In genomic region chr17:26119766-26120710, GRCm38 (mm10) we compare ENCODE assay signal across 8 mouse cellular contexts. TPM values are rescaled to one million over a fixed set of nuclear protein-coding genes. Genes with fewer than 3 reads are reported as not detected.
DNase-seq lines count a peak whose midpoint lies in the region; ATAC-seq and TF ChIP-seq lines count a peak whose summit lies in the region.

No protein-coding gene starts in this region.

- WGBS in heart, embryonic 12.5 days = 46% methylated on average over 33 of the region's 33 CpGs
- WGBS in heart, embryonic 10.5 days = 47% methylated on average over 33 of the region's 33 CpGs
- WGBS in limb, embryonic 11.5 days = 50% methylated on average over 33 of the region's 33 CpGs
- WGBS in midbrain, embryonic 10.5 days = 54% methylated on average over 33 of the region's 33 CpGs
- WGBS in stomach, embryonic 15.5 days = 42% methylated on average over 33 of the region's 33 CpGs

- H3K4me1 ChIP-seq in heart, embryonic 12.5 days (replicated peaks) = peaks cover 8% of the 10 kb centered on the region
- H3K4me1 ChIP-seq in heart, embryonic 10.5 days = peaks cover 21% of the 10 kb centered on the region
- H3K4me1 ChIP-seq in cortical plate, adult 2 months (ENCODE audit: control insufficient read depth, insufficient read depth, low read length) = peaks cover 4% of the 10 kb centered on the region; the same call in 1 of the 2 replicates
- peaks cover 12% of the 10 kb centered on the region for H3K4me1 ChIP-seq in limb, embryonic 11.5 days (ENCODE audit: control insufficient read depth, insufficient read depth, low read length)
- H3K4me1 ChIP-seq in midbrain, embryonic 10.5 days = peaks cover 30% of the 10 kb centered on the region
- H3K4me1 ChIP-seq in stomach, embryonic 15.5 days = peaks cover 20% of the 10 kb centered on the region

- no peak overlapping the region for H3K4me3 ChIP-seq in heart, embryonic 12.5 days
- H3K4me3 ChIP-seq in heart, embryonic 10.5 days = no peak overlapping the region
- peak overlapping the region; percentile 1; the same call in 1 of the 2 replicates for H3K4me3 ChIP-seq in cortical plate, adult 2 months (ENCODE audit: insufficient read depth, low read length)
- H3K4me3 ChIP-seq in limb, embryonic 11.5 days (ENCODE audit: low read depth, low read length) = no peak overlapping the region
- H3K4me3 ChIP-seq in midbrain, embryonic 10.5 days = no peak overlapping the region
- H3K4me3 ChIP-seq in stomach, embryonic 15.5 days (replicated peaks) = no peak overlapping the region

- no peak overlapping the region for H3K9ac ChIP-seq in heart, embryonic 12.5 days
- H3K9ac ChIP-seq in limb, embryonic 11.5 days (ENCODE audit: low read length) = no peak overlapping the region
- no peak overlapping the region for H3K9ac ChIP-seq in stomach, embryonic 15.5 days

- 0 out of 2 replicates have a peak overlapping the region, but pooled peaks have one; percentile 11 for H3K4me2 ChIP-seq in heart, embryonic 12.5 days
- H3K4me2 ChIP-seq in limb, embryonic 11.5 days (ENCODE audit: low read depth, severe bottlenecking) = no peak overlapping the region
- H3K4me2 ChIP-seq in stomach, embryonic 15.5 days = peak overlapping the region; percentile 6; the same call in 1 of the 2 replicates

- TF ChIP-seq POLR2A in cortical plate, adult 2 months (IDR thresholded peaks at IDR 0.05; ENCODE audit: extremely low read depth, insufficient read depth, low read length) = peak; percentile 23; the same call in 1 of the 2 replicates

- TF ChIP-seq CTCF in cortical plate, adult 2 months (IDR thresholded peaks at IDR 0.05; ENCODE audit: extremely low read depth, insufficient read depth, low read length) = peak; percentile 89

- H3K27me3 ChIP-seq in heart, embryonic 12.5 days (replicated peaks) = peaks cover 54% of the 10 kb centered on the region
- peaks cover 53% of the 10 kb centered on the region for H3K27me3 ChIP-seq in heart, embryonic 10.5 days (ENCODE audit: insufficient read depth, poor library complexity, severe bottlenecking)
- peaks cover 15% of the 10 kb centered on the region for H3K27me3 ChIP-seq in limb, embryonic 11.5 days (ENCODE audit: control insufficient read depth, insufficient read depth, low read length)
- H3K27me3 ChIP-seq in midbrain, embryonic 10.5 days (ENCODE audit: low read depth, poor library complexity, severe bottlenecking) = peaks cover 63% of the 10 kb centered on the region
- peaks cover 18% of the 10 kb centered on the region for H3K27me3 ChIP-seq in stomach, embryonic 15.5 days (replicated peaks)

- peaks cover 1% of the 10 kb centered on the region for H3K36me3 ChIP-seq in heart, embryonic 12.5 days
- H3K36me3 ChIP-seq in heart, embryonic 10.5 days = peaks cover 2% of the 10 kb centered on the region
- no peaks in the 10 kb centered on the region; the same call in 1 of the 2 replicates for H3K36me3 ChIP-seq in limb, embryonic 11.5 days (ENCODE audit: control insufficient read depth, insufficient read depth, low read length)
- peaks cover 6% of the 10 kb centered on the region for H3K36me3 ChIP-seq in midbrain, embryonic 10.5 days
- no peaks in the 10 kb centered on the region for H3K36me3 ChIP-seq in stomach, embryonic 15.5 days

- no peak for DNase-seq in heart, embryonic 10.5 days (ENCODE audit: low spot score)
- peak; percentile 70 for DNase-seq in MN1 (ENCODE audit: low spot score)
- peak; percentile 63 for DNase-seq in heart, postnatal 4 days
- DNase-seq in limb, embryonic 11.5 days (ENCODE audit: low spot score) = peak; percentile 80
- peak; percentile 60 for DNase-seq in midbrain, embryonic 10.5 days (ENCODE audit: low spot score)

- no peak overlapping the region for H3K27ac ChIP-seq in heart, embryonic 12.5 days (ENCODE audit: poor library complexity, severe bottlenecking)
- H3K27ac ChIP-seq in heart, embryonic 10.5 days = no peak overlapping the region
- H3K27ac ChIP-seq in cortical plate, adult 2 months (ENCODE audit: insufficient read depth, low read length) = no peak overlapping the region
- no peak overlapping the region for H3K27ac ChIP-seq in limb, embryonic 11.5 days (replicated peaks; ENCODE audit: low read depth, low read length)
- H3K27ac ChIP-seq in midbrain, embryonic 10.5 days (replicated peaks) = no peak overlapping the region
- H3K27ac ChIP-seq in stomach, embryonic 15.5 days = no peak overlapping the region

- H3K9me3 ChIP-seq in heart, embryonic 12.5 days (replicated peaks) = no peaks in the 10 kb centered on the region
- H3K9me3 ChIP-seq in heart, embryonic 10.5 days = no peaks in the 10 kb centered on the region
- no peaks in the 10 kb centered on the region for H3K9me3 ChIP-seq in limb, embryonic 11.5 days (ENCODE audit: control insufficient read depth, low read length)
- H3K9me3 ChIP-seq in midbrain, embryonic 10.5 days (replicated peaks) = no peaks in the 10 kb centered on the region
- H3K9me3 ChIP-seq in stomach, embryonic 15.5 days = no peaks in the 10 kb centered on the region

- peak; percentile 19; the same call in 1 of the 2 replicates for ATAC-seq in heart, embryonic 12.5 days (ENCODE audit: insufficient number of reproducible peaks, low FRiP score)
- ATAC-seq in limb, embryonic 11.5 days (ENCODE audit: insufficient number of reproducible peaks, low FRiP score, low TSS enrichment, low read depth) = 0 out of 2 replicates have a peak, but pooled peaks have one; percentile 40
- ATAC-seq in stomach, embryonic 15.5 days (ENCODE audit: insufficient read depth, low FRiP score, low read depth) = peak; percentile 42

RNA-seq across cellular contexts. Expression of gene Mrpl28, which starts 3.3 kb away (rescaled TPM):
- 199 and 201 TPM in 2 replicates for polyA plus RNA-seq in heart, embryonic 12.5 days (2016; fragmentation: Nextera tagmentation; extraction: Ambion mirVana)
- polyA plus RNA-seq in heart, embryonic 10.5 days (2016; fragmentation: Nextera tagmentation; extraction: Ambion mirVana) = 273 and 284 TPM in 2 replicates
- polyA plus RNA-seq in cortical plate, adult 2 months (2012; rRNA removed) = 96.3 and 101 TPM in 2 replicates
- 10 to 100 TPM; 92.7 to 94.3 TPM for total RNA-seq in heart, postnatal 4 days (2021)
- polyA plus RNA-seq in limb, embryonic 11.5 days (2014; fragmentation: Nextera tagmentation; extraction: Ambion mirVana) = 259 and 283 TPM in 2 replicates
- polyA plus RNA-seq in midbrain, embryonic 10.5 days (2016; fragmentation: Nextera tagmentation; extraction: Ambion mirVana) = 301 and 332 TPM in 2 replicates
- polyA plus RNA-seq in stomach, embryonic 15.5 days (2015; fragmentation: Nextera tagmentation; extraction: Ambion mirVana) = 199 and 208 TPM in 2 replicates

RNA-seq across cellular contexts. Expression of gene Tmem8, which starts 6.9 kb away (rescaled TPM):
- polyA plus RNA-seq in heart, embryonic 12.5 days (2016; fragmentation: Nextera tagmentation; extraction: Ambion mirVana) = 1.2 TPM in 2 replicates
- 0.71 and 1.2 TPM in 2 replicates for polyA plus RNA-seq in heart, embryonic 10.5 days (2016; fragmentation: Nextera tagmentation; extraction: Ambion mirVana)
- polyA plus RNA-seq in cortical plate, adult 2 months (2012; rRNA removed) = 27.4 and 31.6 TPM in 2 replicates
- 1 to 10 TPM; 1.4 to 1.7 TPM for total RNA-seq in heart, postnatal 4 days (2021)
- polyA plus RNA-seq in limb, embryonic 11.5 days (2014; fragmentation: Nextera tagmentation; extraction: Ambion mirVana) = 0.40 and 0.55 TPM in 2 replicates
- 1.6 and 2.0 TPM in 2 replicates for polyA plus RNA-seq in midbrain, embryonic 10.5 days (2016; fragmentation: Nextera tagmentation; extraction: Ambion mirVana)
- polyA plus RNA-seq in stomach, embryonic 15.5 days (2015; fragmentation: Nextera tagmentation; extraction: Ambion mirVana) = 6.6 and 7.2 TPM in 2 replicates

RNA-seq across cellular contexts. Expression of gene Axin1, which starts 18.4 kb away (rescaled TPM):
- 11.4 and 11.7 TPM in 2 replicates for polyA plus RNA-seq in heart, embryonic 12.5 days (2016; fragmentation: Nextera tagmentation; extraction: Ambion mirVana)
- 5.5 and 7.0 TPM in 2 replicates for polyA plus RNA-seq in heart, embryonic 10.5 days (2016; fragmentation: Nextera tagmentation; extraction: Ambion mirVana)
- 15.4 and 16.0 TPM in 2 replicates for polyA plus RNA-seq in cortical plate, adult 2 months (2012; rRNA removed)
- 10 to 100 TPM; 28.3 to 28.4 TPM for total RNA-seq in heart, postnatal 4 days (2021)
- polyA plus RNA-seq in limb, embryonic 11.5 days (2014; fragmentation: Nextera tagmentation; extraction: Ambion mirVana) = 17.1 and 23.7 TPM in 2 replicates
- 9.9 and 10.0 TPM in 2 replicates for polyA plus RNA-seq in midbrain, embryonic 10.5 days (2016; fragmentation: Nextera tagmentation; extraction: Ambion mirVana)
- 18.3 and 20.5 TPM in 2 replicates for polyA plus RNA-seq in stomach, embryonic 15.5 days (2015; fragmentation: Nextera tagmentation; extraction: Ambion mirVana)

RNA-seq across cellular contexts. Expression of gene Nme4, which starts 24.6 kb away (rescaled TPM):
- polyA plus RNA-seq in heart, embryonic 12.5 days (2016; fragmentation: Nextera tagmentation; extraction: Ambion mirVana) = 65.9 and 69.0 TPM in 2 replicates
- 115 and 137 TPM in 2 replicates for polyA plus RNA-seq in heart, embryonic 10.5 days (2016; fragmentation: Nextera tagmentation; extraction: Ambion mirVana)
- polyA plus RNA-seq in cortical plate, adult 2 months (2012; rRNA removed) = 11.5 and 11.8 TPM in 2 replicates
- 10 to 100 TPM; 10.3 to 10.8 TPM for total RNA-seq in heart, postnatal 4 days (2021)
- 111 and 122 TPM in 2 replicates for polyA plus RNA-seq in limb, embryonic 11.5 days (2014; fragmentation: Nextera tagmentation; extraction: Ambion mirVana)
- polyA plus RNA-seq in midbrain, embryonic 10.5 days (2016; fragmentation: Nextera tagmentation; extraction: Ambion mirVana) = 87.4 and 106 TPM in 2 replicates
- 86.2 and 88.8 TPM in 2 replicates for polyA plus RNA-seq in stomach, embryonic 15.5 days (2015; fragmentation: Nextera tagmentation; extraction: Ambion mirVana)

RNA-seq across cellular contexts. Expression of gene Decr2, which starts 29.9 kb away (rescaled TPM):
- 33.4 and 37.1 TPM in 2 replicates for polyA plus RNA-seq in heart, embryonic 12.5 days (2016; fragmentation: Nextera tagmentation; extraction: Ambion mirVana)
- polyA plus RNA-seq in heart, embryonic 10.5 days (2016; fragmentation: Nextera tagmentation; extraction: Ambion mirVana) = 32.8 and 39.6 TPM in 2 replicates
- polyA plus RNA-seq in cortical plate, adult 2 months (2012; rRNA removed) = 43.5 and 49.8 TPM in 2 replicates
- 10 to 100 TPM; 14.6 to 17.0 TPM for total RNA-seq in heart, postnatal 4 days (2021)
- 19.0 and 22.3 TPM in 2 replicates for polyA plus RNA-seq in limb, embryonic 11.5 days (2014; fragmentation: Nextera tagmentation; extraction: Ambion mirVana)
- polyA plus RNA-seq in midbrain, embryonic 10.5 days (2016; fragmentation: Nextera tagmentation; extraction: Ambion mirVana) = 27.8 and 28.2 TPM in 2 replicates
- 39.3 and 42.0 TPM in 2 replicates for polyA plus RNA-seq in stomach, embryonic 15.5 days (2015; fragmentation: Nextera tagmentation; extraction: Ambion mirVana)
